ENCODE assay signal across 31 mouse cellular contexts in genomic region chr3:41557267-41557995, GRCm38 (mm10). TPM values are rescaled to one million over a fixed set of nuclear protein-coding genes. Genes with fewer than 3 reads are reported as not detected.
DNase-seq lines count a peak whose midpoint lies in the region; ATAC-seq and TF ChIP-seq lines count a peak whose summit lies in the region.
"Had no signal": no experiment of that assay in that cellular context is flagged by ENCODE, and none has a peak within 500 bp of the region (broad histone marks: within the 10 kb centered on the region; RNA-seq: fewer than 3 reads in every experiment).

No protein-coding gene starts in this region.

- peak overlapping the region; percentile 82 for H3K9ac ChIP-seq in ES-Bruce4 (ENCODE audit: low read depth, poor library complexity, severe bottlenecking)
- H3K9ac ChIP-seq in forebrain, embryonic 14.5 days (ENCODE audit: low read length) = no peak overlapping the region
- H3K9ac ChIP-seq in hindbrain, embryonic 11.5 days (ENCODE audit: low read depth, low read length) = no peak overlapping the region
- H3K9ac ChIP-seq: forebrain, embryonic 13.5 days; forebrain, postnatal 0 days; heart, embryonic 12.5 days; heart, embryonic 15.5 days; hindbrain, embryonic 14.5 days had no signal

- H3K9me3 ChIP-seq in E14TG2a.4 (ENCODE audit: low read length) = no peaks in the 10 kb centered on the region
- H3K9me3 ChIP-seq in ES-Bruce4 (replicated peaks; ENCODE audit: control insufficient read depth, insufficient read depth, low read length, poor library complexity, severe bottlenecking) = no peaks in the 10 kb centered on the region
- H3K9me3 ChIP-seq in G1E (replicated peaks) = no peaks in the 10 kb centered on the region
- H3K9me3 ChIP-seq in forebrain, embryonic 14.5 days (replicated peaks; ENCODE audit: control insufficient read depth, low read length) = no peaks in the 10 kb centered on the region
- no peaks in the 10 kb centered on the region for H3K9me3 ChIP-seq in hindbrain, embryonic 11.5 days (ENCODE audit: control insufficient read depth, low read length)
- H3K9me3 ChIP-seq: heart, embryonic 12.5 days; heart, embryonic 15.5 days had no signal

- H3K4me3 ChIP-seq in E14TG2a.4 (replicated peaks; ENCODE audit: low read length) = peak overlapping the region; percentile 94
- H3K4me3 ChIP-seq in ES-Bruce4 (ENCODE audit: low read depth, low read length) = peak overlapping the region; percentile 95
- peak overlapping the region; percentile 72 for H3K4me3 ChIP-seq in G1E (ENCODE audit: low read depth, low read length)
- H3K4me3 ChIP-seq in forebrain, embryonic 14.5 days (ENCODE audit: low read depth, low read length) = no peak overlapping the region
- no peak overlapping the region for H3K4me3 ChIP-seq in hindbrain, embryonic 11.5 days (ENCODE audit: low read depth, low read length)
- H3K4me3 ChIP-seq: forebrain, embryonic 10.5 days; forebrain, embryonic 13.5 days; gastrocnemius, adult 2 months; heart, embryonic 12.5 days; heart, embryonic 15.5 days; hindbrain, embryonic 10.5 days had no signal

- no peak for TF ChIP-seq POLR2A in ES-Bruce4 (IDR thresholded peaks at IDR 0.05; ENCODE audit: insufficient read depth, low read length)

- no peak overlapping the region for H3K4me2 ChIP-seq in forebrain, embryonic 14.5 days (ENCODE audit: low read length)
- H3K4me2 ChIP-seq in hindbrain, embryonic 11.5 days (replicated peaks; ENCODE audit: low read depth, low read length) = no peak overlapping the region
- H3K4me2 ChIP-seq: forebrain, embryonic 13.5 days; heart, embryonic 12.5 days; heart, embryonic 15.5 days; hindbrain, embryonic 14.5 days had no signal

- H3K27ac ChIP-seq in ES-Bruce4 (ENCODE audit: insufficient read depth, low read length) = peak overlapping the region; percentile 68
- no peak overlapping the region for H3K27ac ChIP-seq in forebrain, embryonic 14.5 days (ENCODE audit: low read depth, low read length)
- no peak overlapping the region for H3K27ac ChIP-seq in hindbrain, embryonic 11.5 days (ENCODE audit: low read depth, low read length)
- H3K27ac ChIP-seq: forebrain, embryonic 10.5 days; forebrain, embryonic 13.5 days; gastrocnemius, adult 2 months; heart, embryonic 15.5 days; hindbrain, embryonic 10.5 days; hindbrain, embryonic 14.5 days; hindbrain, postnatal 0 days had no signal

- DNase-seq in G1E (ENCODE audit: low spot score) (no peak), R1 (ENCODE audit: low read depth, low spot score) (peak; percentile 96)
- DNase-seq in forebrain, embryonic 14.5 days (ENCODE audit: low spot score) = no peak
- no peak for DNase-seq in hindbrain, embryonic 11.5 days (ENCODE audit: low spot score)
- DNase-seq: adrenal gland, adult 8-10 months; adrenal gland, postnatal 25 days; cerebellum, adult 11-12 months; cerebellum, adult 8-10 months; cerebellum, postnatal 10 days; cerebellum, postnatal 36 days; forebrain, postnatal 0 days; gastrocnemius, adult 2 months; gastrocnemius, postnatal 25 days; heart, adult 18-20 months; heart, postnatal 10 days; heart, postnatal 36 days; kidney, adult 18-20 months had no signal

- peak; percentile 18; the same call in 1 of the 2 replicates for ATAC-seq in G1E (ENCODE audit: extremely low read depth, insufficient number of reproducible peaks, low FRiP score, poor library complexity, severe bottlenecking)
- no peak for ATAC-seq in forebrain, embryonic 14.5 days
- ATAC-seq in CD4-positive, CD25-positive, alpha-beta regulatory T cell, adult 4 months = no peak
- no peak for ATAC-seq in hindbrain, embryonic 11.5 days (ENCODE audit: low FRiP score)
- ATAC-seq: activated CD4-positive, CD25-positive, alpha-beta regulatory T cell, adult 4 months; forebrain, embryonic 13.5 days; forebrain, postnatal 0 days; hindbrain, postnatal 0 days; inflammation-experienced regulatory T-cells, adult 6 months; intestine, embryonic 16.5 days; Patski had no signal

- 0 out of 2 replicates have a peak, but pooled peaks have one; percentile 22 for TF ChIP-seq EP300 in ES-Bruce4 (IDR thresholded peaks at IDR 0.05; ENCODE audit: insufficient read depth, low read depth, low read length)

- H3K36me3 ChIP-seq in E14TG2a.4 (ENCODE audit: insufficient read depth, low read length) = peaks cover 57% of the 10 kb centered on the region
- H3K36me3 ChIP-seq in ES-Bruce4 (ENCODE audit: control insufficient read depth, insufficient read depth, low read length, poor library complexity, severe bottlenecking) = peaks cover 56% of the 10 kb centered on the region
- H3K36me3 ChIP-seq in G1E (replicated peaks) = peaks cover 33% of the 10 kb centered on the region
- H3K36me3 ChIP-seq in forebrain, embryonic 14.5 days (ENCODE audit: control insufficient read depth, insufficient read depth, low read length) = no peaks in the 10 kb centered on the region
- no peaks in the 10 kb centered on the region for H3K36me3 ChIP-seq in hindbrain, embryonic 11.5 days (ENCODE audit: control insufficient read depth, insufficient read depth, low read length)
- H3K36me3 ChIP-seq: forebrain, embryonic 10.5 days; heart, embryonic 12.5 days; heart, embryonic 15.5 days; hindbrain, embryonic 10.5 days had no signal

- no peaks in the 10 kb centered on the region for H3K27me3 ChIP-seq in E14TG2a.4 (ENCODE audit: insufficient read depth, low read length)
- H3K27me3 ChIP-seq in ES-Bruce4 (ENCODE audit: control insufficient read depth, insufficient read depth, low read length, poor library complexity, severe bottlenecking) = no peaks in the 10 kb centered on the region
- no peaks in the 10 kb centered on the region for H3K27me3 ChIP-seq in G1E (ENCODE audit: insufficient read depth, low read length)
- no peaks in the 10 kb centered on the region for H3K27me3 ChIP-seq in forebrain, embryonic 14.5 days (replicated peaks; ENCODE audit: control insufficient read depth, insufficient read depth, low read length)
- H3K27me3 ChIP-seq in hindbrain, embryonic 11.5 days (ENCODE audit: control insufficient read depth, insufficient read depth, low read length) = no peaks in the 10 kb centered on the region
- H3K27me3 ChIP-seq: forebrain, embryonic 13.5 days; heart, embryonic 12.5 days; heart, embryonic 15.5 days; Patski had no signal

- 91% methylated on average over 19 of the region's 19 CpGs for WGBS in forebrain, embryonic 14.5 days
- WGBS in hindbrain, embryonic 11.5 days = 92% methylated on average over 19 of the region's 19 CpGs

- TF ChIP-seq CTCF in E14TG2a.4 (conservative IDR thresholded peaks at IDR 0.05; ENCODE audit: low read length) = no peak
- TF ChIP-seq CTCF in ES-Bruce4 (IDR thresholded peaks at IDR 0.05; ENCODE audit: low read depth, low read length) = no peak
- TF ChIP-seq CTCF in G1E (IDR thresholded peaks at IDR 0.05; ENCODE audit: low read depth, low read length) = no peak

- H3K4me1 ChIP-seq in E14TG2a.4 (replicated peaks; ENCODE audit: low read depth, low read length) (peaks cover 62% of the 10 kb centered on the region), ES-Bruce4 (ENCODE audit: control insufficient read depth, insufficient read depth, low read length) (no peaks in the 10 kb centered on the region), G1E (ENCODE audit: insufficient read depth, low read depth, low read length) (peaks cover 44% of the 10 kb centered on the region)
- H3K4me1 ChIP-seq in forebrain, embryonic 14.5 days (ENCODE audit: control insufficient read depth, insufficient read depth, low read length) = no peaks in the 10 kb centered on the region
- H3K4me1 ChIP-seq in hindbrain, embryonic 11.5 days (replicated peaks; ENCODE audit: control insufficient read depth, insufficient read depth, low read length) = no peaks in the 10 kb centered on the region
- H3K4me1 ChIP-seq: forebrain, embryonic 10.5 days; forebrain, embryonic 13.5 days; hindbrain, embryonic 10.5 days had no signal

RNA-seq across cellular contexts. Expression of gene Jade1, which starts 1.9 kb away (rescaled TPM):
- polyA plus RNA-seq in ES-Bruce4 (2011; ENCODE audit: insufficient read depth, insufficient read length, low read depth, missing spikeins) (179 and 201 TPM in 2 replicates), G1E (2012) (48.2 and 63.7 TPM in 2 replicates)
- total RNA-seq in G1E (2014; fragmentation: Nextera tagmentation) (129 and 146 TPM in 2 replicates), G1E (2017) (138 and 159 TPM in 2 replicates)
- polyA plus RNA-seq in forebrain, embryonic 14.5 days (2014; fragmentation: Nextera tagmentation; extraction: Ambion mirVana) = 11.9 and 14.5 TPM in 2 replicates
- 10 to 100 TPM in 1 of 2 experiments, 1 to 10 TPM in 1; 9.9 to 10.1 TPM for polyA plus RNA-seq in CD4-positive, CD25-positive, alpha-beta regulatory T cell, adult 4 months (2017; shearing (Covaris generic))
- polyA plus RNA-seq in hindbrain, embryonic 11.5 days (2014; fragmentation: Nextera tagmentation; extraction: Ambion mirVana) = 12.1 and 13.0 TPM in 2 replicates

Comparison
In these comparisons a context has a peak if more than half of its experiments do, and no peak if none do; other contexts are left out.
1. H3K4me3 ChIP-seq: peak in E14TG2a.4 (single experiment), ES-Bruce4 (single experiment) and G1E (single experiment); none in forebrain, embryonic 14.5 days (single experiment) and hindbrain, embryonic 11.5 days (single experiment).